Mouse (Mus musculus) ES-E14 (cell line): ENCODE measurements around the gene Cd300ld2. TPM values are rescaled to one million over a fixed set of nuclear protein-coding genes. Genes with fewer than 3 reads are reported as not detected.
A peak's percentile ranks its signal among the peaks of the same experiment; 100 is the strongest.
"Not testable (repeated sequence)": the region's sequence is repeated elsewhere in the genome, so short reads cannot be mapped to it uniquely, and the experiment has no call there.

ENCODE experiments used
- DNase-seq: peaks from one replicate; pipeline ENCODE4 v3.0.0-alpha.2; 2013; ENCODE audit warnings: low read depth, low spot score
- H3K27ac ChIP-seq: 2 replicates; pipeline ENCODE4 v1.5.1; 2012; ENCODE audit warnings: low read depth, mild to moderate bottlenecking, low read length, moderate library complexity, mixed read lengths; ENCODE audit not compliant: poor library complexity, insufficient read depth, severe bottlenecking
- H3K36me3 ChIP-seq: 2 replicates; pipeline ENCODE4 v1.6.1; 2012; ENCODE audit warnings: mild to moderate bottlenecking, low read length, moderate library complexity, mixed read lengths; ENCODE audit not compliant: control insufficient read depth, poor library complexity, insufficient read depth, severe bottlenecking
- H3K4me1 ChIP-seq, 2 experiments: fragments of 150-350 bp in 1 of 2; sonication (generic) in 1 of 2; 2 replicates each; pipeline ENCODE4 v1.6.1; 2012; ENCODE audit warnings: low read length in 2 of 2, mild to moderate bottlenecking in 1 of 2, mixed read lengths in 1 of 2; ENCODE audit not compliant: control insufficient read depth in 2 of 2, insufficient read depth in 2 of 2, poor library complexity in 1 of 2
- H3K4me3 ChIP-seq, 2 experiments: fragments of 150-350 bp in 1 of 2; sonication (generic) in 1 of 2; 2 replicates each; pipeline ENCODE4 v1.5.1; 2012; ENCODE audit warnings: low read length in 2 of 2, low read depth in 1 of 2, mild to moderate bottlenecking in 1 of 2, mixed read lengths in 1 of 2; ENCODE audit not compliant: insufficient read depth in 1 of 2, poor library complexity in 1 of 2, severe bottlenecking in 1 of 2
- H3K9ac ChIP-seq: 2 replicates; pipeline ENCODE4 v1.6.1; 2012; ENCODE audit warnings: low read depth, mild to moderate bottlenecking, low read length, mixed read lengths; ENCODE audit not compliant: poor library complexity, insufficient read depth, severe bottlenecking
- H3K9me3 ChIP-seq: fragments of 150-350 bp; sonication (generic); 2 replicates; pipeline ENCODE4 v1.6.1; 2012; ENCODE audit warnings: low read depth, mild to moderate bottlenecking, low read length; ENCODE audit not compliant: control insufficient read depth, insufficient read depth
- CHD2 ChIP-seq: IDR thresholded peaks from 2 replicates; pipeline ENCODE4 v1.6.1; 2014; ENCODE audit warnings: mild to moderate bottlenecking, low read depth, low read length, inconsistent platforms
- HCFC1 ChIP-seq: IDR thresholded peaks from 2 replicates; pipeline ENCODE4 v1.6.1; 2012; ENCODE audit warnings: low read length, inconsistent platforms, borderline replicate concordance; ENCODE audit not compliant: insufficient read depth
- MAFK ChIP-seq: IDR thresholded peaks from 2 replicates; pipeline ENCODE4 v1.6.1; 2014; ENCODE audit warnings: mild to moderate bottlenecking, low read depth, low read length, inconsistent platforms; ENCODE audit not compliant: insufficient read depth
- ZC3H11A ChIP-seq: IDR thresholded peaks from 2 replicates; pipeline ENCODE4 v1.6.1; 2012; ENCODE audit warnings: low read depth, mild to moderate bottlenecking, inconsistent platforms, low read length, borderline replicate concordance
- ZNF384 ChIP-seq: IDR thresholded peaks from 2 replicates; pipeline ENCODE4 v1.6.1; 2012; ENCODE audit warnings: low read depth, low read length, inconsistent platforms
- in situ Hi-C, 2 experiments: fragments of 600-800 bp; cut with MboI; formaldehyde crosslinking; loops; one replicate each; pipeline ENCODE4 v1.15.1; 2025; ENCODE audit warnings: low sequenced_read_pairs in 2 of 2, inconsistent platforms in 1 of 2; ENCODE audit not compliant: unreplicated experiment in 2 of 2
- total RNA-seq: library from RNA; depleted of rRNA; stranded (reverse); fragments of 300-350 nt; gene quantifications from 2 replicates; pipeline ENCODE4 v1.2.3, GENCODE M21; 2012

Cd300ld2 gene
- total RNA-seq, 1 experiment, result not detected

GRCm38 (mm10) chr11:115052991-115053390, 37.0 kb upstream of the Cd300ld2 start:
- in situ Hi-C loops, result no loop called here
- H3K4me1 ChIP-seq, result peaks cover 0 to 4% of the 10 kb centered on the region in 2 experiments; a peak in 1 of 4 replicates
- no peaks in the 10 kb centered on the region for H3K36me3 ChIP-seq
- H3K9me3 ChIP-seq, result no peaks in the 10 kb centered on the region
- H3K27ac ChIP-seq, result no peak overlapping the region
- DNase-seq, result no peak
- no peak for TF ChIP-seq CHD2
- TF ChIP-seq MAFK, result no peak
- no peak for TF ChIP-seq ZNF384
- TF ChIP-seq HCFC1, result no peak
- no peak for TF ChIP-seq ZC3H11A
- H3K9ac ChIP-seq, result no peak overlapping the region
- H3K4me3 ChIP-seq, result no peak overlapping the region

GRCm38 (mm10) chr11:115052206-115052605, 36.2 kb upstream of the Cd300ld2 start:
- H3K9ac ChIP-seq, result no peak overlapping the region
- in situ Hi-C loops, result no loop called here
- DNase-seq, result peak; percentile 91

GRCm38 (mm10) chr11:115049282-115049895, 33.4 kb upstream of the Cd300ld2 start:
- TF ChIP-seq ZC3H11A, result no peak
- TF ChIP-seq ZNF384, result peak; percentile 99
- TF ChIP-seq CHD2, result no peak
- no peak for TF ChIP-seq MAFK
- no peak for TF ChIP-seq HCFC1
- H3K36me3 ChIP-seq, result no peaks in the 10 kb centered on the region
- no peak for DNase-seq
- in situ Hi-C loops, result no loop called here
- H3K27ac ChIP-seq, result no peak overlapping the region
- H3K4me1 ChIP-seq, result peaks cover 0 to 4% of the 10 kb centered on the region in 2 experiments; a peak in 1 of 4 replicates
- H3K9ac ChIP-seq, result no peak overlapping the region
- no peak overlapping the region for H3K4me3 ChIP-seq
- no peaks in the 10 kb centered on the region for H3K9me3 ChIP-seq

More at GRCm38 (mm10) chr11:115052206-115052605, 36.2 kb upstream of the Cd300ld2 start:
- Histone ChIP-seq H3K36me3 (no peaks in the 10 kb centered on the region), H3K27ac (no peak overlapping the region), H3K4me1 (peaks cover 0 to 4% of the 10 kb centered on the region in 2 experiments; a peak in 1 of 4 replicates), H3K9me3 (no peaks in the 10 kb centered on the region), H3K4me3 (no peak overlapping the region)
- peak; percentile 99 for TF ChIP-seq MAFK
- no peak for TF ChIP-seq ZNF384

GRCm38 (mm10) chr11:115048259-115048658, 32.3 kb upstream of the Cd300ld2 start, which contains the start of gene Cd300ld3:
Gene Cd300ld3, minus strand, starts transcription at chr11:115048409.
- no peaks in the 10 kb centered on the region for H3K9me3 ChIP-seq
- DNase-seq, result no peak
- H3K4me1 ChIP-seq, result peaks cover 0 to 3% of the 10 kb centered on the region in 2 experiments; a peak in 1 of 4 replicates
- no peak within 1 kb of the TSS for H3K9ac ChIP-seq
- H3K4me3 ChIP-seq, result no peak within 1 kb of the TSS
- in situ Hi-C loops, result no loop called here
- TF ChIP-seq HCFC1 (no peak), CHD2 (no peak), ZNF384 (no peak), MAFK (no peak), ZC3H11A (no peak)
- H3K27ac ChIP-seq, result no peak within 1 kb of the TSS
- H3K36me3 ChIP-seq, result no peaks in the 10 kb centered on the region

- in situ Hi-C loops, DNase-seq: not testable (repeated sequence)
Observed at GRCm38 (mm10) chr11:115037669-115038068, 21.7 kb upstream of the Cd300ld2 start, which contains the start of gene Cd300ld5. Gene Cd300ld5, minus strand, starts transcription at chr11:115037769.

GRCm38 (mm10) chr11:115026912-115027311, 10.9 kb upstream of the Cd300ld2 start, which contains the start of gene Cd300ld4:
Gene Cd300ld4, minus strand, starts transcription at chr11:115027012.
- H3K27ac ChIP-seq, H3K9me3 ChIP-seq, H3K9ac ChIP-seq, H3K36me3 ChIP-seq, in situ Hi-C loops, H3K4me3 ChIP-seq, DNase-seq, H3K4me1 ChIP-seq: not testable (repeated sequence)

More at GRCm38 (mm10) chr11:115037669-115038068, 21.7 kb upstream of the Cd300ld2 start, which contains the start of gene Cd300ld5:
- H3K4me3 ChIP-seq, H3K4me1 ChIP-seq, H3K9me3 ChIP-seq, H3K36me3 ChIP-seq, H3K27ac ChIP-seq, H3K9ac ChIP-seq: not testable (repeated sequence)
